Mouse (Mus musculus) T-helper 2 cell (primary cell): ENCODE measurements around the gene Adora3.

ENCODE experiments used
- in situ Hi-C: fragments of 300-600 bp; cut with MboI, MseI; formaldehyde crosslinking; loops from one replicate; pipeline ENCODE4 v1.15.1; 2025; ENCODE audit warnings: high pct_unique_total_duplicates

Adora3 gene

GRCm38 (mm10) chr3:105873451-105874445 lies 3.1 kb downstream of the Adora3 start:
- in situ Hi-C loops, result loop anchor here (25.0 kb wide), 1 partner anchor 661 kb away; no protein-coding TSS in a partner anchor

GRCm38 (mm10) chr3:105876022-105876421 lies 5.4 kb downstream of the Adora3 start:
- in situ Hi-C loops, result no loop called here

- in situ Hi-C loops, result no loop called here
These were observed 6.7 kb downstream of the Adora3 start for GRCm38 (mm10) chr3:105877252-105877803.

- in situ Hi-C loops, result no loop called here
These were observed 7.3 kb downstream of the Adora3 start for GRCm38 (mm10) chr3:105877919-105878318.

GRCm38 (mm10) chr3:105878751-105879150 lies 8.1 kb downstream of the Adora3 start:
- in situ Hi-C loops, result no loop called here

- in situ Hi-C loops, result no loop called here
These were observed 9.8 kb downstream of the Adora3 start for GRCm38 (mm10) chr3:105880419-105880818.

- in situ Hi-C loops, result no loop called here
These were observed 11.4 kb downstream of the Adora3 start for GRCm38 (mm10) chr3:105882105-105882504.

- in situ Hi-C loops, result no loop called here
These were observed 12.5 kb downstream of the Adora3 start for GRCm38 (mm10) chr3:105883111-105883510.

GRCm38 (mm10) chr3:105888961-105889360 lies 18.3 kb downstream of the Adora3 start:
- in situ Hi-C loops, result no loop called here

GRCm38 (mm10) chr3:105890220-105890619 lies 19.6 kb downstream of the Adora3 start:
- in situ Hi-C loops, result loop anchor here (10.0 kb wide), 1 partner anchor 885 kb away; no protein-coding TSS in a partner anchor

GRCm38 (mm10) chr3:105891141-105891540 lies 20.5 kb downstream of the Adora3 start:
- in situ Hi-C loops, result loop anchor here (10.0 kb wide), 1 partner anchor 884 kb away; no protein-coding TSS in a partner anchor

- in situ Hi-C loops, result loop anchor here (10.0 kb wide), 1 partner anchor 883 kb away; no protein-coding TSS in a partner anchor
These were observed 21.3 kb downstream of the Adora3 start for GRCm38 (mm10) chr3:105891760-105892571.

- in situ Hi-C loops, result loop anchor here (10.0 kb wide), 1 partner anchor 882 kb away; no protein-coding TSS in a partner anchor
These were observed 22.2 kb downstream of the Adora3 start for GRCm38 (mm10) chr3:105892572-105893495.

- in situ Hi-C loops, result loop anchor here (10.0 kb wide), 1 partner anchor 881 kb away; no protein-coding TSS in a partner anchor
These were observed 23.3 kb downstream of the Adora3 start for GRCm38 (mm10) chr3:105893941-105894391.

GRCm38 (mm10) chr3:105894601-105895592 lies 24.2 kb downstream of the Adora3 start:
- in situ Hi-C loops, result loop anchor here (5.0 to 10.0 kb wide), 3 partner anchors 123 to 880 kb away; no protein-coding TSS in a partner anchor

- in situ Hi-C loops, result loop anchor here (5.0 to 10.0 kb wide), 3 partner anchors 125 to 878 kb away; no protein-coding TSS in a partner anchor
These were observed 26.2 kb downstream of the Adora3 start for GRCm38 (mm10) chr3:105896811-105897210.

GRCm38 (mm10) chr3:105898325-105898724 lies 27.7 kb downstream of the Adora3 start:
- in situ Hi-C loops, result loop anchor here (5.0 to 10.0 kb wide), 3 partner anchors 126 to 876 kb away; no protein-coding TSS in a partner anchor

GRCm38 (mm10) chr3:105898861-105899260 lies 28.2 kb downstream of the Adora3 start:
- in situ Hi-C loops, result loop anchor here (5.0 to 10.0 kb wide), 3 partner anchors 127 to 876 kb away; no protein-coding TSS in a partner anchor
